Mouse (Mus musculus) heart, adult 10 weeks (tissue): ENCODE results near the gene Abo. TPM values are rescaled to one million over a fixed set of nuclear protein-coding genes. Genes with fewer than 3 reads are reported as not detected.

ENCODE experiments used
- polyA plus RNA-seq: library from polyadenylated mRNA; stranded (reverse); fragments of 350-450 nt; fragmentation: Illumina TruSeq; extraction: RNeasy Lipid Tissue Mini Kit (QIAGEN cat#74804); gene quantifications from one replicate; pipeline ENCODE4 v1.2.3, GENCODE M21; 2014; ENCODE audit warnings: low read depth, low replicate concordance

Gene Abo
- not detected for polyA plus RNA-seq

GRCm38 (mm10) chr2:26864879-26865278 is at the start of gene Abo:
Gene Abo (minus strand): TSS chr2:26864979.

DNA sequence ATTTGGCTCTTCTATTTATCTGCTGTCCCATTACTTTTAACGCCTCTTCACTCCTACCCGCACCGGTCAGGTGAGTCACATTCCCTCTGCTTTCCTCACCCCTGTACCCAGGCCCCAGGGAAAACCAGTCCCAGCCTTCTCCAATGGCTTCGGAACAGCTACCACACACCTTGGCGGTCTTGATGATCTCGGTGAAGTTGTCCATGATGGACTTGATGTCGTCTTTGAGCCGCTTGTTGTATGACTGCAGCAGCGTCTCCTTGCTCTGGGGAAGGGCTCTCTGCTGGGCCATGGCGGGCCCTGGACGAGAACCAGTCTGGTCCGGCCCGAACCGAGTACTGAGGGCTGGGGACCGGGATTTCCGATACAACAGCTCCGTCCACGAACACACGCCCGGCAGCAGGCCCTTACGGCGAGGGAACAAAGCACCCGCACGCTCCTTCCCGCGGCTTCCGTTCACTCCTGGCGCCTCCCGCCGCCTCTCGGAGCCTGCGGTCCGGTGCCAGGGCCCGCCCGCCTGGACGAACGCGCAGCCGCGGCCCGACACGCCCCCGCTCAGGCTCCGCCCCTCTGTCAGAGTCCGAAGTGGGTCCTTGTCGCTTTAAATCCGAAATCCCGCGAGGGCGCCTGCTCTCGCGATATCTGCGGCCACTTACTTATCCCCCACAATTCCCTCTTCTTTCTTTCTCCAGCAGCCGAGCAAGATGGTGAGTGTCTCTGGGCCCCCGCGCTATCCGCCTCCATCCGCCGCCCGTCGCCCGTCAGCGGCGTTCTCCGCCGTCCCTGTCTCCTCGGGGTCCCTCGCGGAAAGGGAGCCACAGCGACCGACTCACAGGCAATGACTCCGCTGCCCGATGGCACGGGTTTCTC is 45.6 kb upstream of the Abo start, which contains the start of the genes Med22 and Rpl7a:
Med22 (minus strand) TSS at position 554 of the 870 bp plus-strand sequence.
Rpl7a (plus strand) TSS at position 641 of the 870 bp plus-strand sequence.

GRCm38 (mm10) chr2:26902467-26903220 is 37.9 kb upstream of the Abo start, which contains the start of gene Surf6:
Gene Surf6 (minus strand): TSS chr2:26902879.

Other genes starting within 250 kb of the Abo start
- 21.3 TPM for gene Fam69b, start 236.5 kb downstream of the Abo start, polyA plus RNA-seq
- gene Lcn4, start 193.7 kb downstream of the Abo start, polyA plus RNA-seq = not detected
- gene Surf6, start 37.9 kb upstream of the Abo start, polyA plus RNA-seq = 11.8 TPM
- 28.6 TPM for gene Med22, start 45.7 kb upstream of the Abo start, polyA plus RNA-seq
- gene Rpl7a, start 45.8 kb upstream of the Abo start, polyA plus RNA-seq = 813 TPM
- 33.6 TPM for gene Surf2, start 51.4 kb upstream of the Abo start, polyA plus RNA-seq
- 65.6 TPM for gene Surf1, start 51.6 kb upstream of the Abo start, polyA plus RNA-seq
- 89.7 TPM for gene Surf4, start 68.9 kb upstream of the Abo start, polyA plus RNA-seq
- not detected for gene Stkld1, start 69.1 kb upstream of the Abo start, polyA plus RNA-seq
- gene Rexo4, start 99.4 kb upstream of the Abo start, polyA plus RNA-seq = 19.7 TPM
- gene Adamts13, start 108.4 kb upstream of the Abo start, polyA plus RNA-seq = 0.13 TPM
- 43.6 TPM for gene Cacfd1, start 144.9 kb upstream of the Abo start, polyA plus RNA-seq
- 0.34 TPM for gene Slc2a6, start 163.0 kb upstream of the Abo start, polyA plus RNA-seq
- not detected for gene Mymk, start 207.2 kb upstream of the Abo start, polyA plus RNA-seq
- gene Adamtsl2, start 214.4 kb upstream of the Abo start, polyA plus RNA-seq = 19.6 TPM